Mouse (Mus musculus): ENCODE data around the gene Crat.

- 0 out of 2 replicates have a peak, but pooled peaks have one; percentile 29 for TF ChIP-seq POLR2A (IDR thresholded peaks at IDR 0.05; ENCODE audit: control insufficient read depth, extremely low read depth, insufficient read depth, low read length, poor library complexity)
- TF ChIP-seq CTCF (IDR thresholded peaks at IDR 0.05; ENCODE audit: borderline replicate concordance, control insufficient read depth, extremely low read depth, insufficient read depth, low read length, poor library complexity): peak; percentile 51; the same call in 1 of the 2 replicates
Observed at GRCm38 (mm10) chr2:30363773-30364650, 51.6 kb downstream of the Crat start, which contains the start of gene Miga2.
